Mouse (Mus musculus) midbrain, embryonic 15.5 days (tissue): ENCODE measurements around the gene Kpna4. TPM values are rescaled to one million over a fixed set of nuclear protein-coding genes. Genes with fewer than 3 reads are reported as not detected.
"Not testable (repeated sequence)": the region's sequence is repeated elsewhere in the genome, so short reads cannot be mapped to it uniquely, and the experiment has no call there.

Experiments
- ATAC-seq: fragments of 200-750 bp; cut with Nextera tagmentation; replicated peaks from 2 replicates; pipeline ENCODE4 v1.8.0; 2017; ENCODE audit warnings: moderate TSS enrichment
- H3K27ac ChIP-seq: fragments of 300-500 bp; sonication (generic); 2 replicates; pipeline ENCODE4 v1.5.1; 2015; ENCODE audit warnings: mild to moderate bottlenecking, inconsistent platforms
- H3K27me3 ChIP-seq: fragments of 300-500 bp; sonication (generic); replicated peaks from 2 replicates; pipeline ENCODE4 v1.6.1; 2015; ENCODE audit warnings: inconsistent platforms
- H3K36me3 ChIP-seq: fragments of 300-500 bp; sonication (generic); replicated peaks from 2 replicates; pipeline ENCODE4 v1.6.1; 2015; ENCODE audit warnings: inconsistent platforms
- H3K4me1 ChIP-seq: fragments of 300-500 bp; sonication (generic); 2 replicates; pipeline ENCODE4 v1.6.1; 2015; ENCODE audit warnings: inconsistent platforms
- H3K4me2 ChIP-seq: fragments of 300-500 bp; sonication (generic); 2 replicates; pipeline ENCODE4 v1.6.1; 2015; ENCODE audit warnings: inconsistent platforms, mild to moderate bottlenecking, moderate library complexity
- H3K4me3 ChIP-seq: fragments of 300-500 bp; sonication (generic); 2 replicates; pipeline ENCODE4 v1.5.1; 2015; ENCODE audit warnings: mild to moderate bottlenecking, inconsistent platforms
- H3K9ac ChIP-seq: fragments of 300-500 bp; sonication (generic); 2 replicates; pipeline ENCODE4 v1.6.1; 2015; ENCODE audit warnings: mild to moderate bottlenecking, inconsistent platforms
- H3K9me3 ChIP-seq: fragments of 300-500 bp; sonication (generic); 2 replicates; pipeline ENCODE4 v1.6.1; 2016; ENCODE audit warnings: inconsistent platforms
- WGBS: fragments of 180-500 bp; shearing (Covaris S2); methylation state at CpG from one replicate; pipeline ENCODE4 v1.1.7; 2015; ENCODE audit warnings: mixed read lengths; 5-methylcytosine and 5-hydroxymethylcytosine counted together
- polyA plus RNA-seq: library from polyadenylated mRNA; unstranded; fragments of >200 nt; fragmentation: Nextera tagmentation; extraction: Ambion mirVana; gene quantifications from 2 replicates; pipeline ENCODE4 v1.2.1, GENCODE M21; 2015

Kpna4 gene
- polyA plus RNA-seq, 1 experiment from 2014 or later: 33.0 TPM

DNA sequence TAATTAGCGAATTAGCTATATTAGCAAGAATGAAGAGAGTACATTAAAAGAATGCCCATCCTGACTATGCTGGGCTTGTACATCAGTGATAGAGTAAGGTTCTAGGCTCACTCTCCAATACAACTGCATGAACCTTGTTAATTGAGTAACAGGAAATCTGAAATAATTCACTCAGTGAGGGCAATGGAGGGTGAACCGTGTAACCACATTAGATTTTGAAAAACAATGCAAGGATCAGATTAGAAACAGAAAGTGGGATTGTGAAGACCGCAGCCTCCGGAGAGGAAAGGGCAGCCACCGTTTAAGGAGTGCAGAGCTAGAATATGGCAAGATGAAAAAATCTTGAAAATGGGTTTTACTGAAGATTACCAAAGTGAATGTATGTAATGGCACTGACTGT is 85.6 kb downstream of the Kpna4 start:
- Histone ChIP-seq H3K36me3 (no peaks in the 10 kb centered on the region), H3K4me1 (peaks cover 28% of the 10 kb centered on the region), H3K27ac (no peak overlapping the region), H3K4me3 (no peak overlapping the region), H3K9ac (no peak overlapping the region), H3K27me3 (no peaks in the 10 kb centered on the region), H3K9me3 (no peaks in the 10 kb centered on the region), H3K4me2 (no peak overlapping the region)
- no peak for ATAC-seq
- 62% methylated on average over 5 of the region's 5 CpGs for WGBS

DNA sequence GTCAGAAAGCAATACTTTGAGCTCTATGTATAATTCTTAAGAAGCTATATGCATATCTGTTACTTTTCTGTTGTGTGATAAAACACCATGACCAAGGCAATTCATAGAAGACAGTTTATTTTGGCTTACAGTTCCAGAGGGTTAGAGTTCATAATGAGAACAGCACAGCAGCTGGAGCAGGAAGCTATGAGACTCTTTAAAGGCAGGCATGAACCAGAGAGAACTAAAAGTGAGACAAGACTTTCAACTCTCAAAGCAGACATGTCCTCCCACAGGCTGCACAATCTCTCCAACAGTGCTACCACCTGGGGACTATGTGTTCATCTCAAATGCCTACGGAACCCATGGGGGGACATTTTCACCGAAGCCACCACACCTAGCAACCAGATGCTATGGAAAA is 86.8 kb downstream of the Kpna4 start:
- Histone ChIP-seq H3K36me3 (no peaks in the 10 kb centered on the region), H3K4me1 (peaks cover 21% of the 10 kb centered on the region), H3K4me2 (no peak overlapping the region), H3K27ac (no peak overlapping the region), H3K9ac (no peak overlapping the region), H3K27me3 (no peaks in the 10 kb centered on the region), H3K4me3 (no peak overlapping the region), H3K9me3 (no peaks in the 10 kb centered on the region)
- no peak for ATAC-seq
- 86% methylated on average over 2 of the region's 2 CpGs for WGBS

DNA sequence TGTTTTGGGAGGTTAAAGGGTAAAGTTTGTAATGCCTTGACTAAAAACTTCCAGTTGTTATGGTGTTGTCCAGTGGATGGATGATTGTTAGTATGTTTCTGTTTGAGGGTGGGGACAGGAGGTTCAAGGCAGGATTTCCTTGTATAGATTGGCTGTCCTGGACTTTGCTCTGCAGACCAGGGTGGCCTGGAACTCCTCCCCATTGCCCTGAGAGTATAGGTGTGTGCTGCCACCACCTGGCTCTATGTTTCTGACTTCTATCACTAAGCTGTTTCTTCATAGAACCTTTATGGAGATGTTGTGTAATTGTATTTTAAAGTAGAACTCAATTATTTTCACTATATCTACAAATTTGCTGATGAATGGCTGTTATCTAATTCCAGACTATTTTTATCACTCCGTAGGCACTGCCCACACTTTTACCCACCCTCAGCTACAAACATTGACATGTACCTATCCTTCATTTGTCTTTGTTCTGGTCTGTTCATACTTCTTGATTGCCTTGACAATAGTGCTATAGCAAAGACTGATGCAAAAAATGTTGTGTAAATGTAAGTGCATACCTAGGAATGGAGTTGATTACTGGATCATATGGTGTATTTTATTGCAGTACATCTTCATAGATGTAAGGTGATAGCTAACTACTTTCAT is 100.7 kb downstream of the Kpna4 start:
- no peaks in the 10 kb centered on the region for H3K4me1 ChIP-seq
- no peak overlapping the region for H3K27ac ChIP-seq
- no peaks in the 10 kb centered on the region for H3K9me3 ChIP-seq
- ATAC-seq: no peak
- no peak overlapping the region for H3K4me2 ChIP-seq
- WGBS: 95% methylated on average over 1 of the region's 1 CpGs
- H3K27me3 ChIP-seq: no peaks in the 10 kb centered on the region
- H3K4me3 ChIP-seq: no peak overlapping the region
- no peak overlapping the region for H3K9ac ChIP-seq
- no peaks in the 10 kb centered on the region; the same call in 1 of the 2 replicates for H3K36me3 ChIP-seq

DNA sequence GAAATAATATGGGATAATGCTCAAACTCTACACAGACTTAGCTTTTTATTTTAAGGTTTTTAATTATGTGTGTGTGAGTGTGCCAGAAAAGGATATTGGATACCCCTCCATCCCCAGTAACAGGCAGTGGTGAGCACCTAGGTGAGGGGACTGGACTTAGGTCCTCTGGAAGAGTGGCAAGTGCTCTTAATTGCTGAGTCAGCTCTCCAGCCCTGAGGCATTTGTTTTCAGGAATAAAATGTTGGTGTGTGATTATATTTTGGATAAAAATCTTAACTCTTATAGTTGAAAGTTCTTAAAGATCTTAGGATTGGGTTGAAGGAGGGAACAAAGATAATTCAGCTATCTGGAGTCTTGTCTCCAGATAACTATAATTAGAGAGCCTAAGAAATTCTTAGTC is 106.1 kb downstream of the Kpna4 start:
- no peaks in the 10 kb centered on the region; the same call in 1 of the 2 replicates for H3K36me3 ChIP-seq
- no peak overlapping the region for H3K4me3 ChIP-seq
- H3K9ac ChIP-seq: no peak overlapping the region
- H3K4me2 ChIP-seq: no peak overlapping the region
- ATAC-seq: no peak
- no peaks in the 10 kb centered on the region for H3K9me3 ChIP-seq
- H3K27me3 ChIP-seq: no peaks in the 10 kb centered on the region
- no peak overlapping the region for H3K27ac ChIP-seq
- H3K4me1 ChIP-seq: no peaks in the 10 kb centered on the region

DNA sequence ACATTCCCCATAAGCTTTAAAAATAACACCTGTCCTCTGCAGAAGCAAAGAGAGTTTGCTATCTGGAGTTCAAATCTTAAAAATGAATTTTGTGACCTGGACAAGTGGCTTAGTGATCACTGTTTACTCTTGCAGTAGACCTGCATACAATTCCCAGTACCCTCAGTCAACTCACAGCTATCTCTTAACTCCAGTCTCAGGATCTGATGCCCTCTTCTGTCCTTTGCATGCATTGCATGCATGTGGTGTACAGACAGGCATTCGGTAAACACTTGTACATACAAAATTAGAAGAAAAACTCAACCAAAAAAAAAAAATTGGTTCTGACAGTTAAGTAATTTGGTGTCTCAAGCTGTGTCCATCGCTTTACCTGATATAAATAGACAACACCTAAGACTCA is 106.6 kb downstream of the Kpna4 start:
- Histone ChIP-seq H3K9ac (no peak overlapping the region), H3K4me2 (no peak overlapping the region), H3K4me1 (no peaks in the 10 kb centered on the region), H3K36me3 (no peaks in the 10 kb centered on the region; the same call in 1 of the 2 replicates), H3K27ac (no peak overlapping the region), H3K9me3 (no peaks in the 10 kb centered on the region), H3K27me3 (no peaks in the 10 kb centered on the region), H3K4me3 (no peak overlapping the region)
- 92% methylated on average over 2 of the region's 2 CpGs for WGBS
- no peak for ATAC-seq

DNA sequence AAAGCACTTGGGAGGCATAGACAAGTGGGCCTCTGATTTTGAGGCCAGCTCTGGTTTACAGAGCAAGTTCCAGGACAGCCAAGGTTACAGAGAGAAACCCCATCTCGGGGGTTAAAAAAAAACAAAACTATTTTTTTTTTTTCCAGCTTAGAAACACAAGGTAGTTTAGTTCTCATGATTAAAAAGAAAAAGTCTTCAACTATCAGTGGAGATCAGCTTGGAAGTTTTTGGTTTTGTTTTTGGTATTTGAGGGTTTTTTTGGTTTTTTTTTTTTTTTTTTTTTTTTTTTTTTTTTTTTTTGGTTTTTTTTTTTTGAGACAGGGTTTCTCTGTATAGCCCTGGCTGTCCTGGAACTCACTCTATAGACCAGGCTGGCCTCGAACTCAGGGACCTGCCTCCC is 108.3 kb downstream of the Kpna4 start:
- H3K4me2 ChIP-seq, H3K36me3 ChIP-seq, H3K9ac ChIP-seq, H3K27me3 ChIP-seq, H3K27ac ChIP-seq, H3K4me1 ChIP-seq, H3K4me3 ChIP-seq, H3K9me3 ChIP-seq, ATAC-seq: not testable (repeated sequence)
- 98% methylated on average over 2 of the region's 2 CpGs for WGBS

DNA sequence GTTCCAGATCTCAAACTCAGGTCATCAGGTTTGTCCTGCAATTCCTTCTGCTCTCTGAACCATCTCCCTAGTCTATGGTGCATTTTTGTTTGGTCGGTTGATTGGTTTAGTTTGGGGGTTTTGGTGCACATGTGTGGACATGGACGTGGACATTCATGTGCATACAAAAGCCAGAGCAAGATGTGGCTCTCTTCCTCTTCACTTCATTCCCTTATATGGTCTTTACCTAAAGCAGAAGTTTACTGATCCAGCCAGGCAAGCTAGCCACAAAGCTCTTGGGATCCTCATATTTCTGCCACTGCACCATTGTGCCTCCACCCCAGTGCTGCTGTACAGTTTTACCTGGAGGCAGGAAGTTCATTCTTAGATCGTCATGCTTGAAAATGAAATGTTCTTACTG is 109.7 kb downstream of the Kpna4 start:
- Histone ChIP-seq H3K36me3 (no peaks in the 10 kb centered on the region), H3K4me3 (no peak overlapping the region), H3K27ac (no peak overlapping the region), H3K27me3 (no peaks in the 10 kb centered on the region), H3K4me1 (no peaks in the 10 kb centered on the region), H3K9ac (no peak overlapping the region), H3K9me3 (no peaks in the 10 kb centered on the region), H3K4me2 (no peak overlapping the region)
- 95% methylated on average over 3 of the region's 3 CpGs for WGBS
- ATAC-seq: no peak

Other genes with a start within 250 kb of the Kpna4 start
- gene Ift80, start 122.5 kb downstream of the Kpna4 start, polyA plus RNA-seq: 8.0 and 8.3 TPM in 2 replicates
- gene Smc4, start 122.4 kb downstream of the Kpna4 start, polyA plus RNA-seq: 32.1 and 36.9 TPM in 2 replicates
- gene Trim59, start 82.4 kb downstream of the Kpna4 start, polyA plus RNA-seq: 38.4 and 39.9 TPM in 2 replicates
- gene Arl14, start 95.3 kb upstream of the Kpna4 start, polyA plus RNA-seq: not detected in 2 replicates
- gene Ppm1l, start 189.7 kb upstream of the Kpna4 start, polyA plus RNA-seq: 24.7 and 26.0 TPM in 2 replicates